Mouse (Mus musculus) liver, embryonic 13.5 days (tissue): ENCODE data around the gene Plxnb1. TPM values are rescaled to one million over a fixed set of nuclear protein-coding genes. Genes with fewer than 3 reads are reported as not detected.

Source experiments
- ATAC-seq: fragments of 200-750 bp; cut with Nextera tagmentation; 2 replicates; pipeline ENCODE4 v1.8.0; 2017; ENCODE audit warnings: low read depth, mild to moderate bottlenecking, moderate number of reproducible peaks, moderate library complexity
- DNase-seq: peaks from one replicate; pipeline ENCODE4 v3.0.0; 2022
- H3K27ac ChIP-seq: fragments of 300-500 bp; sonication (generic); 2 replicates; pipeline ENCODE4 v1.5.1; 2015; ENCODE audit warnings: moderate library complexity, mild to moderate bottlenecking, inconsistent platforms
- H3K27me3 ChIP-seq: fragments of 300-500 bp; sonication (generic); 2 replicates; pipeline ENCODE4 v1.6.1; 2015; ENCODE audit warnings: mild to moderate bottlenecking, inconsistent platforms
- H3K36me3 ChIP-seq: fragments of 300-500 bp; sonication (generic); 2 replicates; pipeline ENCODE4 v1.6.1; 2015; ENCODE audit warnings: mild to moderate bottlenecking, inconsistent platforms
- H3K4me1 ChIP-seq: fragments of 300-500 bp; sonication (generic); replicated peaks from 2 replicates; pipeline ENCODE4 v1.6.1; 2015; ENCODE audit warnings: inconsistent platforms
- H3K4me2 ChIP-seq: fragments of 300-500 bp; sonication (generic); 2 replicates; pipeline ENCODE4 v1.6.1; 2015; ENCODE audit warnings: inconsistent platforms, mild to moderate bottlenecking, moderate library complexity
- H3K4me3 ChIP-seq: fragments of 300-500 bp; sonication (generic); replicated peaks from 2 replicates; pipeline ENCODE4 v1.5.1; 2015; ENCODE audit warnings: mild to moderate bottlenecking, inconsistent platforms
- H3K9ac ChIP-seq: fragments of 300-500 bp; sonication (generic); 2 replicates; pipeline ENCODE4 v1.6.1; 2015; ENCODE audit warnings: mild to moderate bottlenecking, inconsistent platforms
- H3K9me3 ChIP-seq: fragments of 300-500 bp; sonication (generic); replicated peaks from 2 replicates; pipeline ENCODE4 v1.6.1; 2016; ENCODE audit warnings: inconsistent platforms
- WGBS: fragments of 180-500 bp; shearing (Covaris S2); methylation state at CpG from one replicate; pipeline ENCODE4 v1.1.7; 2015; ENCODE audit not compliant: insufficient replicate concordance; 5-methylcytosine and 5-hydroxymethylcytosine counted together
- polyA plus RNA-seq: library from polyadenylated mRNA; unstranded; fragments of >200 nt; fragmentation: Nextera tagmentation; extraction: Ambion mirVana; gene quantifications from 2 replicates; pipeline ENCODE4 v1.2.1, GENCODE M21; 2015

The Plxnb1 gene
- polyA plus RNA-seq, 1 experiment from 2014 or later, result 2.3 TPM

DNA sequence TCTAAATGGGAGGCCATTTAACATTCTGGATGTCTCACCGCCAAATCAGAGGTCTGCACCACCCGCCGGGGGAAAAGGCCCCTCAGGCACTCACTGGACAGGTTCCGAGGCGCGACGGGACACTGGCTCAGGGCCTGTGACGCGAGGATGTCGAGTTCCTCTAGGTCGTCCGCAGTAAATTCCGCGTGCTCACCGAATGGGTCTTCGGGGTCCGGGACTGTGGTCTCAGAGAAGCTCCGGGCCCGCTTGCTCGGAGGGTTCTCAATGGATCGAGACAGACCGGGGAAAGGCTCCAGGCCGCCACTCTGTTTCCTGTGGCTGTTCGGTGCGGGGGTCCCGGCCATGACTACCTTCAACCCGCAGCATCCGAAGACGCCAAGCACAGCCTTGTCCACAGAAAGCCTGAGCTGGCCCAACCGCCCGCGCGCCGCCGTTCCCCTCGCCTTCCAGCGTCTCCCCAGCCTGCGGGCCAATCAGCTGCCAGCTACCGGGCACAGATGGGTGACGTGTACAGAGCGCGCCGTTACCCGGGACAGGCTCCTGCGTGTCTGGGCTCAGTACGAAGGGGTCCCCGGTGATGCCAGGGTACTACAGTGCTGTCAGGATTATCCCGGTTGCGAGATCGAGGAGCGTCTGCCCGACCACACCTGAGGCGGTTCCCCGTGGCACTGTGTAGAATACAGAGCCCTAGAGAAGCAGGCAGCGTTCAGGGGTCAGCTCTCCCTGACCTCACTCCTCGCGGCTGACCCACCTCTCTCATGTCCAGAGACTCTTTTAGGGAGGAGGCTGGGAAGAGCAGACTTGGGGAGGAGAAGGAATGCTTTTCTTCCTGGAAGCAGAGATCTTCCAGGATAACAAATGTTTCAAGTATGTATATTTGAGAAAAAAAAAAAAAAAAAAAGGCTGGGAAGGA lies 21.3 kb upstream of the Plxnb1 start, which contains the start of gene Atrip:
Atrip (minus strand) TSS at position 464 of the 913 bp plus-strand sequence.
- peak within 1 kb of the TSS; percentile 83 for H3K4me2 ChIP-seq
- H3K4me1 ChIP-seq, result peaks cover 23% of the 10 kb centered on the region
- H3K9ac ChIP-seq, result peak within 1 kb of the TSS; percentile 91
- H3K27me3 ChIP-seq, result no peaks in the 10 kb centered on the region
- H3K4me3 ChIP-seq, result peak within 1 kb of the TSS; percentile 81
- peak; percentile 86 for DNase-seq
- H3K36me3 ChIP-seq, result peaks cover 37% of the 10 kb centered on the region
- H3K27ac ChIP-seq, result peak within 1 kb of the TSS; percentile 80
- WGBS, result under 1% methylated on average over 57 of the region's 57 CpGs
- peak; percentile 97 for ATAC-seq
- H3K9me3 ChIP-seq, result no peaks in the 10 kb centered on the region

DNA sequence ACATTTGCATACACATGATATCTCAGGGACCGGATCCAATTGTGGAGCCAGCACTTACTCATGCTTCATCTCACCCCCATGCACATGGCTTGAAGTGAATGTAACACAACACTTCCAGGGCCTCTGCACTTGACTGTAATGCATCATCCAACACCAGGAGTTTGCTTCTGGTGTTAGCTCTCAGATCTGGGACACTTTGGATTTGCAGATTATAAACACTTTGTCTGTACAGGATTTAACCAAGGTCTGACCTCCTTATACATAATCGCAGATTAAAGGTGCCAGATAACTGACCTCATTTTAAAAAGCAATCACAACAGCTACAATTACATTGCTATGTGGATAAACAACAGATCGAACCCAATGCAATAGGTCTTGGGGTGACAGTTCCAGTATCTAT lies 14.7 kb upstream of the Plxnb1 start:
- peak overlapping the region; percentile 88 for H3K4me3 ChIP-seq
- no peaks in the 10 kb centered on the region for H3K9me3 ChIP-seq
- H3K27me3 ChIP-seq, result no peaks in the 10 kb centered on the region
- H3K4me1 ChIP-seq, result peaks cover 36% of the 10 kb centered on the region
- H3K4me2 ChIP-seq, result peak overlapping the region; percentile 80
- no peak for ATAC-seq
- 0 out of 2 replicates have a peak overlapping the region, but pooled peaks have one; percentile 92 for H3K9ac ChIP-seq
- WGBS, result 86% methylated on average over 3 of the region's 3 CpGs
- peaks cover 29% of the 10 kb centered on the region for H3K36me3 ChIP-seq
- H3K27ac ChIP-seq, result no peak overlapping the region
- DNase-seq, result no peak

DNA sequence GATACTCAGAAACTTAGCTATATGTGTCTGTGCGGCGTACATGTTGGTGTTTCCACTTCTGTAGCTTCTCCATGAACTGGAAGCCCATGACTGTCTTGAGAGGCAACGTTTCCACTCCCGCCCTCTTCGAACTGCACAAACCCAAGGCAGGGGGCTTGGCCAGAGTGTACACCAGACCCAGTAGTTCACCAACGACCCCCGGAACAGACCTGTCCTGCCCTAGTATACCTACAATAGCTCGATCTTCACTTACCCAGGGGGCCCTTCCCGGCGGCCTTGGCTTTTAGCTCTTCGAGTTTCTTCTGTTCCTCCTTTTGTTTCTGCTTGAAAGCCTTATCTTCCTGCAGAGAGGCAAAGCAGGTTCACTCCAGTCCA lies 13.5 kb upstream of the Plxnb1 start:
- H3K4me2 ChIP-seq, result peak overlapping the region; percentile 80
- peak overlapping the region; percentile 92 for H3K9ac ChIP-seq
- DNase-seq (no peak), ATAC-seq (peak; percentile 15)
- no peaks in the 10 kb centered on the region for H3K27me3 ChIP-seq
- no peaks in the 10 kb centered on the region for H3K9me3 ChIP-seq
- peaks cover 29% of the 10 kb centered on the region for H3K36me3 ChIP-seq
- peak overlapping the region; percentile 88 for H3K4me3 ChIP-seq
- peak overlapping the region; percentile 77 for H3K27ac ChIP-seq
- 2% methylated on average over 11 of the region's 11 CpGs for WGBS
- peaks cover 40% of the 10 kb centered on the region for H3K4me1 ChIP-seq

DNA sequence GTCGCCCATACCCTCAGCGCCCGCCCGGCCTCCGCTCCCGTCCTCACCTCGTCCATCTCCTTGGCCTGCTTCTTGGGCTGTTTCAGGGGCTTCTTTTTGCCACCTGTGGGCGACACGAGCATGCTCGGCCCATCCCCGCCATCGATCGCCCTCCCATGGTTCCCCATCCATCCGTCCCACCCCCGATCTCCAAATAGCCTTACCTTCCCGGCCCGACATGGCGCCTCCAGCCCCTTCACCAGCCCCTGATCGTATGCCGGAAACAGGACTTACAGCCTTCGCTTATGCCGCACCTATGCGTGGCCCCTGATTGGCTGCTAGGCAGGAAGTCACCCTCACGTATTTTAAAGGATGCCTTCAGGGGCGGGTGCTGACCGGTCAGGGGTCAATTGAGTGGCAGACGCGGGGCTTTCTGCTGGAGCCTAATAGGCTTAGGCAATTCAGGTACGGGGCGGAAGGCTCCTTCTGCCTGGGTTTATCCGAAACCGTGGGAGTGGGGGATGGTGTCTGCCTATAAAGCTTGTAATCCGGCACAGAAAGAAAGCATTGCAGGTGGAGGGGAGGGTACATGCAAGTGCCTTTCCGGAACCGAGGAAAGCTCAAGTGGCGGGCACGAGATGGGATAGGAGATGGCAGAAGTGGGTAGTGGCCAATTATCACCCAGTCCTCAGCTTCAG lies 12.9 kb upstream of the Plxnb1 start, which contains the start of the genes Ccdc51 and Tma7:
Ccdc51 (plus strand) TSS at position 370 of the 677 bp plus-strand sequence.
Tma7 (minus strand) TSS at position 464 of the 677 bp plus-strand sequence.
- DNase-seq (peak; percentile 89), ATAC-seq (peak; percentile 98)
- under 1% methylated on average over 37 of the region's 37 CpGs for WGBS

DNA sequence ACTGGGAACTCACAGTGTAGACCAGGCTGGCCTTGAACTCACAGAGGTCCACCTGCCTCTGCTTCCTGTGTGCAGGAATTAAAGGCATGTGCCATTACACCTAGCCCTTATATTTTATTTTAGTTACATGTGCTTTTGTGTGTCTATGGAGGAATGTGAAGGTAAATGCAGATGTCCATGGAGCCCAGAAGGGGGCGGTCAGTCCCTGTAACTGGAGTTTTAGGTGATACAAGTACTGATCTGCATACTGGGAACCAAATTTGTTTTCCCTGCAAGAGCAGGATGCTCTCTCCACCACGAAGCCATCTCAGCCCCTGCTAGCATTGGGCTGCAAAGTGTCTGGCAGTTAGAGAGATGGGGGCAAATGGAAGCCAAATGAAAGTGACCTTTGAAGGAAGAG lies 10.3 kb upstream of the Plxnb1 start:
- Histone ChIP-seq H3K4me1 (peaks cover 40% of the 10 kb centered on the region), H3K36me3 (peaks cover 19% of the 10 kb centered on the region), H3K27me3 (no peaks in the 10 kb centered on the region), H3K9ac (no peak overlapping the region), H3K4me2 (no peak overlapping the region), H3K9me3 (no peaks in the 10 kb centered on the region), H3K4me3 (no peak overlapping the region), H3K27ac (no peak overlapping the region)
- ATAC-seq (no peak), DNase-seq (no peak)
- WGBS, result 24% methylated on average over 2 of the region's 2 CpGs

More for the DNA sequence above, 12.9 kb upstream of the Plxnb1 start, which contains the start of the genes Ccdc51 and Tma7:
- Histone ChIP-seq H3K4me2 (peak within 1 kb of the TSS; percentile 80), H3K9me3 (no peaks in the 10 kb centered on the region), H3K9ac (peak within 1 kb of the TSS; percentile 92), H3K4me1 (peaks cover 40% of the 10 kb centered on the region), H3K36me3 (peaks cover 29% of the 10 kb centered on the region), H3K27me3 (no peaks in the 10 kb centered on the region), H3K4me3 (peak within 1 kb of the TSS; percentile 88), H3K27ac (peak within 1 kb of the TSS; percentile 77)

DNA sequence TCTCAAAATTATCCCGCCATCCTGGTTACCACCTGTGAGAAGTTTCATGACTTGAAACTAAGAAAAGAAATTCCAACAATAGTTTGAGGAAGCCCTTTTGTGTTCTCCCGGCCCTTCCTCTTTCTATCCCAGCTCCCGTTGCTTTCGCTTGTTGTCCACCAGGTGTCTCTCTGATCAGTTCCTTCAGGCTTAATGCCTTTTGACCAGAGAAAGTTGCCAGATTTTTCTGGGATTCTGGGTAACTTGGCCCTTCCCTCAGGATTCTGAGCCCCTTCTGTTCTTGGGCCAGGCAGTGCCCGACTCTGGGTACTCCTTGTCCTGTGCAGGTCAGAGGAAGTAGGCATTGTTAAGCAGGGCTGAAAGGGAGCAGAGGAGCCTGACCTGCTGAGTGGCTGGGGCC lies 7.2 kb upstream of the Plxnb1 start:
- peaks cover 30% of the 10 kb centered on the region for H3K4me1 ChIP-seq
- H3K27ac ChIP-seq, result no peak overlapping the region
- H3K9ac ChIP-seq, result no peak overlapping the region
- peaks cover 6% of the 10 kb centered on the region; the same call in 1 of the 2 replicates for H3K27me3 ChIP-seq
- no peak for DNase-seq
- H3K4me3 ChIP-seq, result no peak overlapping the region
- H3K4me2 ChIP-seq, result no peak overlapping the region
- no peak for ATAC-seq
- H3K36me3 ChIP-seq, result peaks cover 33% of the 10 kb centered on the region
- WGBS, result 34% methylated on average over 5 of the region's 5 CpGs
- H3K9me3 ChIP-seq, result no peaks in the 10 kb centered on the region

DNA sequence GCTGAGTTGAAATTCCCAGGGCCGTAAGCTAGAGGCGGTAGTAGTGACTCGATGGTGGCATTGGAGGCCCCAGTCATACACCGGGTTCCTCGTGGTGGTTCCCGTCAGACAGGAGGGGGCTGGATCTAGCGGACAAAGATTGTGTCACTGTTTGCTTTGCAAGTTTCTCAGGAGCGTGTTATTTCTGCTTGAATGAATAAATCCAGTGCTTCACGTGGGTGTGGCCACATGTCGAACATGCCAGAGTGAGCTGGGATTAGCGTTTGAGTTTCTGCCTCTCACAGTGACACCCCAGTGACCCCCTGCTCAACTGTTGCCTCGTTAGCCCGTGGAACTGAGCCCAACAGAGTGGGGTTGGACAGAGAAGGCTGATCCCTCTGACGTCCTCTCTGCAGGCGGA lies 4.7 kb upstream of the Plxnb1 start:
- no peak overlapping the region for H3K4me2 ChIP-seq
- H3K4me1 ChIP-seq, result peaks cover 33% of the 10 kb centered on the region
- WGBS, result 73% methylated on average over 15 of the region's 15 CpGs
- no peaks in the 10 kb centered on the region for H3K9me3 ChIP-seq
- H3K36me3 ChIP-seq, result peaks cover 33% of the 10 kb centered on the region
- ATAC-seq, result no peak
- H3K27ac ChIP-seq, result peak overlapping the region; percentile 21; the same call in 1 of the 2 replicates
- H3K9ac ChIP-seq, result no peak overlapping the region
- peaks cover 30% of the 10 kb centered on the region for H3K27me3 ChIP-seq
- DNase-seq, result no peak
- H3K4me3 ChIP-seq, result no peak overlapping the region

DNA sequence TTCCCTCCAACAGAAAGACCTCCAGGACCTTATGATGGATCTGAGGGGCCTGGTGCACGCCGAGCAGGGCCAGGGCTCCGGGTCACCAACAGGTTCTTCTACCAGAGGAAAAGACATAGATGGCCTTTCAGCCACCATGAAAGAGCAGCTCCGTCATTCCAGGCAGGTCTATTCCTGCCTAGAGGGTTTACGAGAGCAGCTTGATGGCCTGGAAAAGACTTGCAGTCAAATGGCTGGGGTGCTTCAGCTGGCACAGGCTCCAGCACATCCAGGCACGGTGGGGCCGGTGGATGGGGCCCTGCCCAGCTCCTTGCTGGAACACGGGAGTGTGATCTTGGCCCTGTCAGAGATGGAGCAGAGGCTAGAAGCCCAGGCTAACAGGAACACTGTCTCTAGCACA lies 3.4 kb upstream of the Plxnb1 start:
- no peak overlapping the region for H3K4me3 ChIP-seq
- DNase-seq, result no peak
- no peak for ATAC-seq
- H3K27me3 ChIP-seq, result peaks cover 44% of the 10 kb centered on the region
- H3K27ac ChIP-seq, result 0 out of 2 replicates have a peak overlapping the region, but pooled peaks have one; percentile 43
- H3K4me2 ChIP-seq, result no peak overlapping the region
- peaks cover 33% of the 10 kb centered on the region for H3K36me3 ChIP-seq
- no peak overlapping the region for H3K9ac ChIP-seq
- 87% methylated on average over 8 of the region's 8 CpGs for WGBS
- no peaks in the 10 kb centered on the region for H3K9me3 ChIP-seq
- peaks cover 31% of the 10 kb centered on the region for H3K4me1 ChIP-seq

DNA sequence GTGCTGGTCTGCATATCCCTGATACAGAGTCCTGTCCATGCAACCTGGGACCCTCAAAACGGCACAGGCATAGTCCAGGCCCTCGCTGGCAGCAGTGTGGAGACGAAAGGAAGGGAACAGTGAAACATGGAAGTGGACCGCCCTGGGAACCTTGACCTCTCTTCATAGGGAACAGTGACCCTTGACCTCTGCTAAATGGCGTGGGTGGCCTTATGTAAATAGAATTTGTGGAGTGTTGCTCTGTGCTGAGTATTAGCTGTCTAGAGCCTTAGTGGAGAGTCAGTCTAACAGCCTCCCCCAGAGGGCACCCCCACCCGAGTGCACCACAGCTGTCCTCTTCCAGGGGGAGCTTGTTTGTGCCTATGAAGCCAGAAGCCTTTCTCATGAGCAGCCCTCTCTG lies 2.4 kb upstream of the Plxnb1 start:
- Histone ChIP-seq H3K27ac (peak overlapping the region; percentile 75), H3K27me3 (peaks cover 51% of the 10 kb centered on the region), H3K9ac (no peak overlapping the region), H3K4me3 (no peak overlapping the region), H3K9me3 (no peaks in the 10 kb centered on the region), H3K36me3 (peaks cover 33% of the 10 kb centered on the region), H3K4me1 (peaks cover 31% of the 10 kb centered on the region), H3K4me2 (no peak overlapping the region)
- WGBS, result 61% methylated on average over 6 of the region's 6 CpGs
- peak; percentile 49 for ATAC-seq
- DNase-seq, result no peak

DNA sequence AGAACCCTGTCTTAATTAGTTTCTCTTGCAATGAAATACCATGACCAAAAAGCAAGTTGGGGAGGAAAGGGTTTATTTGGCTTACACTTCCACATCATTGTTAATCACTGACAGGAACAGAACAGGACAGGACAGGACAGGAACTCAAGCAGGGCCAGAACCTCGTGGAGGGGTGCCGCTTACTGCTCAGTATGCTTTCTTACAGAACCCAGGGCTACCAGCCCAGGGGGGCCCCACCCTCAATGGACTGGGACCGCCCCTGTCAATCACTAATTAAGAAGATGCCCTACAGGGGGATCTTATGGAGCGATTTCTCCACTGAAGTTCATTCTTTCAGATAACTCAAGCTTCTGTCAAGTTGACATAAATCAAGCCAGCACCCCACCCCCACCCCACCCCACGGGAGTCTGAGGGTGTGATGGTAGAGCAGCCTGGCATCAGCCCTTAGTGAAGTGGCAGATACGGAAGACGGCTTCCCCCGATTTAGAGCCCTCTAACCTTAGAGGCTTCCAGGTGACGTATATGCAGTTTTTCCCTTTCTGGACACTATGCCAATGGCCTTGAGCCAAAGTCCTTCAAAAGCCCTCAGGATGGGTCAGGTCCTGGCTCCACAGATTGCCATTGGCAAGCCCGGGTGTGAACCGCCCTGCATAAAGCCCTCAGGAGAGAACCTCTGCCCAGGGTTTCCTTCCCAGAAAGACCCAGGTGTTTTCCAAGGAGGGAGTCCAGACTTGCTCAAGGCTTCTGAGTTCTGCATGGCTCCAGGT lies 1.2 kb upstream of the Plxnb1 start:
- 34% methylated on average over 11 of the region's 11 CpGs for WGBS
- ATAC-seq (no peak), DNase-seq (no peak)
- H3K4me1 ChIP-seq, result peaks cover 43% of the 10 kb centered on the region
- H3K9me3 ChIP-seq, result no peaks in the 10 kb centered on the region
- peak overlapping the region; percentile 75 for H3K27ac ChIP-seq
- H3K9ac ChIP-seq, result no peak overlapping the region
- H3K4me3 ChIP-seq, result peak overlapping the region; percentile 60
- H3K27me3 ChIP-seq, result peaks cover 51% of the 10 kb centered on the region
- peak overlapping the region; percentile 69 for H3K4me2 ChIP-seq
- H3K36me3 ChIP-seq, result peaks cover 31% of the 10 kb centered on the region
